Mouse (Mus musculus): Measurements from ENCODE around the gene Slc35f5. TPM values are rescaled to one million over a fixed set of nuclear protein-coding genes. Genes with fewer than 3 reads are reported as not detected.

Gene Slc35f5
- polyA plus RNA-seq, 1 experiment from 2014 or later = 26.6 TPM

DNA sequence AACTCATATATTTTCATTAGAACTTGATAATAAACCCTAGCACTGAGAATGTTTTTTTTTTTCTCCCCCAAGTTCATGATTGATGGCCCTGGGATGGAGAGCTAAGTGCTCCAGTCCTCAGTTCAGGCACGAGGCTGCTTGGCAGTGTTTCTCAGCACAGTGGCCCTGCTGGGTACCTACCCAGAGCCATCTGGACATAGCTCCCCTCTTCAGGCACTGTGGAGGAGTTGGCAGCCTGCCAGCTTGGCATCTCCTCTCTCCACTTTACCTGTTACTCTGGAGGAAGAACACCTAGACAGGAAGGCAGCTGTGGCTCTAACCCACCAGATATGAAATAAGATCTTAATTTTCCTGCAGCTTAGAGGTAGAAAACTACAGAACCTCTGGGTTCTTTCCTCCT is 83.2 kb downstream of the Slc35f5 start:
- H3K9ac ChIP-seq (replicated peaks) = no peak overlapping the region
- no peaks in the 10 kb centered on the region for H3K9me3 ChIP-seq (ENCODE audit: low read length)
- WGBS (ENCODE audit: insufficient replicate concordance) = 27% methylated on average over 1 of the region's 1 CpGs
- TF ChIP-seq EP300 (IDR thresholded peaks at IDR 0.05; ENCODE audit: low read depth) (no peak), CTCF (IDR thresholded peaks at IDR 0.05; ENCODE audit: low read depth) (no peak)
- no peak overlapping the region for H3K27ac ChIP-seq (ENCODE audit: low read depth)
- H3K36me3 ChIP-seq (replicated peaks; ENCODE audit: insufficient read depth, low read length) = no peaks in the 10 kb centered on the region
- ATAC-seq = no peak
- H3K4me3 ChIP-seq (ENCODE audit: low read depth, low read length) = no peak overlapping the region
- DNase-seq = no peak
- H3K27me3 ChIP-seq (ENCODE audit: insufficient read depth, low read length) = no peaks in the 10 kb centered on the region
- H3K4me2 ChIP-seq (ENCODE audit: low read depth, low read length) = no peak overlapping the region
- H3K4me1 ChIP-seq (ENCODE audit: insufficient read depth) = no peaks in the 10 kb centered on the region

Other genes starting within 250 kb of the Slc35f5 start
- gene Actr3, start 124.9 kb upstream of the Slc35f5 start, polyA plus RNA-seq (2015; fragmentation: Nextera tagmentation; extraction: Ambion mirVana) = 116 and 129 TPM in 2 replicates
- 3.4 and 3.7 TPM in 2 replicates for gene Gpr39, start 116.4 kb downstream of the Slc35f5 start, polyA plus RNA-seq (2015; fragmentation: Nextera tagmentation; extraction: Ambion mirVana)